Mouse (Mus musculus) urinary bladder, adult 2 months (tissue): ENCODE measurements around the gene Tmem259. TPM values are rescaled to one million over a fixed set of nuclear protein-coding genes. Genes with fewer than 3 reads are reported as not detected.

Source experiments
- DNase-seq: peaks from one replicate; pipeline ENCODE4 v3.0.0; 2022; ENCODE audit warnings: low spot score
- polyA plus RNA-seq: library from polyadenylated mRNA; depleted of rRNA; stranded (reverse); fragments of >200 nt; gene quantifications from 2 replicates; pipeline ENCODE4 v1.2.3, GENCODE M21; 2012

Gene Tmem259
- polyA plus RNA-seq, 1 experiment: 159 TPM

DNA sequence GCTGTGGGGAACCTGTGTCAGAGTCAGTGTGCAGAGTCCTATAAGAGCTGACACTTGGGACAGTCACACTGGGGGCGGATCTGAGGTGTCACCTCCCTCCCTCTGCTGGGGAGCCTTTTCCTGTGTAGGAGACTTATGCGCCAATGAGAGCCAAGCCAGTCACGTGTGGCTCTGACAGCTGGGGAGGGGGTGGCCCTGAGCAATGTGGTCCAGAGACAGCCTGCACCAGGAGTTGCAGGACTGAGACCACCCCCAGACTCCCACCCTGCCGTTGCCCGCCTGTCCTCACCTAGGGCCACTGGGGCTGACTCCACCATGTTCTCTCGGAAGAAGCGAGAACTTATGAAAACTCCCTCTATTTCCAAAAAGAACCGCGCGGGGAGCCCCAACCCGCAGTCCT, 32.4 kb upstream of the Tmem259 start, which contains the start of gene Arhgap45:
Gene Arhgap45, plus strand, starts transcription at position 143 of the 400 bp plus-strand sequence.
- no peak for DNase-seq

DNA sequence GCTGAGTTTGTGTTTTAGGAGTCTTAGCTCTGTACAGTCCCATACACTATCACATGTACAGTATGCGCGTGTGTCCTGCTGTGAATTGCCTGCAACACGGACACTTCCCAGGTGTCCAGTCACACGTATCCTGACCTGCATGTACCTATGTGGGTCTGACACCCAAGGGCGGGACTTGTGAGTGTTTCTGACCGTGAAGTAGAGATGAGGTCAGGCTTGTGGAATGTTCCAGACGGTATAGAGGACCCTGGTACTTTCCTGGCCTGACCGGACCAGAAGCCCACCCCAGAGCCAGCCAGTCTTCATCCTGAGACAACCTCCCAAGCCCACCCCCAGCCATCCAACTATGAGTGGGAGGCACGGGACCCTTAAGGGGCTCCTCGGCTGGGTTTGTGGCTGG, 31.5 kb upstream of the Tmem259 start:
- no peak for DNase-seq

DNA sequence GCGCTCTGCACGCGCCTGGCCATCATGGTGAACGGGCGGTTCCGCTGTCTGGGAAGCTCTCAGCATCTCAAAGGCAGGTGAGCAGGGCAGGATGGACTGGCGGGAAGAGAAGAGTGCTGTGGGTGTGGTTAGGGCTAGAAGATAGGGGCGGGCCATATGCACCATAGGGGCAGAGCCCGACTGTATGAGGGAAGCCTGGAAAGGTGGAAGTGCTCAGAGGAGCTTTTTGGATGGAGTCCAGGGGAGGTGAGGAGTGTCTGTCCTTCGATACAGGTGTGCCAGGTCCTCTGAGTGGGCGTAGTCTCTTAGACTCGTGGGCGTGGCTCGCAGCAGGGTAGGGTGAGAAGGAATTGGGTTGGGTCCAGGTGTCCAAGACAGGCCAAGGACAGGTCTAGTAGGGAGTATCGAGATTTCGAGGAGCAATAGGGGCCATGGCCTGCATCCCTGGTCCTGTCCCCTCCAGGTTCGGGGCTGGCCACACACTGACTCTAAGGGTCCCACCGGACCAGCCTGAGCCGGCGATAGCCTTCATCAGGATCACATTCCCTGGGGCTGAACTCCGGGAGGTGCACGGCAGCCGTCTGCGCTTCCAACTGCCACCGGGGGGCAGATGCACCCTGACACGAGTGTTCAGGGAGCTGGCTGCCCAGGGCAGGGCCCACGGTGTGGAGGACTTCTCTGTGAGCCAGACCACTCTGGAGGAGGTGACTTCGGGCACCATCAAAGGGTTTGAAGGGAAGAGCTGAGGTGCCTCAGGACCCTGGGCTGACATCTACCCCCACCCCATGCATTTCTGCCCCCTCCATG, 30.6 kb upstream of the Tmem259 start:
- no peak for DNase-seq

DNA sequence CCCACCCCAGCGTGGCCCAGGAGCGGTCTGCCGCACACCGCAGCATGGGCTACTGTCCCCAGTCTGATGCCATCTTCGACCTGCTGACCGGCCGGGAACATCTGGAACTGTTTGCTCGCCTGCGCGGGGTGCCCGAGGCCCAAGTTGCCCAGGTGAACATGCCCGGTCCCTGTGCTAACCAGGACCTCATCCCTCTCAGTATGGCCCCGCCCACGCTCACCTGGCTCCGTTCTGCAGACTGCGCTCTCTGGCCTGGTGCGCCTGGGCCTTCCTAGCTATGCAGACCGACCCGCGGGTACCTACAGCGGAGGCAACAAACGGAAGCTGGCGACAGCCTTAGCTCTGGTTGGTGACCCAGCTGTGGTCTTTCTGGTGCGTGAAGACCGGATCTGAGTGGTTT, 29.5 kb upstream of the Tmem259 start:
- DNase-seq: no peak

DNA sequence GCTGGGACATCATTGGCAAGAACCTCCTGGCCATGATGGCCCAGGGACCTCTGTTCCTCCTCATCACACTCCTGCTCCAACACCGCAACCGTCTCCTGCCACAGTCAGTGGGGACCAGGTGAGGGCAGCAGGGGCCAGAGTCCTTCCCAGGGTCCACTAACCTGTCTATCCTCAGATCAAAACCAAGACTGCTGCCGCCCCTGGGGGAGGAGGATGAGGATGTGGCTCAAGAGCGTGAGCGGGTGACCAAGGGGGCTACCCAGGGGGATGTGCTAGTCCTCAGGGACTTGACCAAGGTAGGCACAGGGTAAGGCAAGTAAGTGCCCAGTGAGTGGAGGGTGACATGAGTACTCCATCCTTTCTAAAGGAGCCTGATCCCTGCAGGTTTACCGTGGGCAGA, 27.6 kb upstream of the Tmem259 start:
- no peak for DNase-seq

DNA sequence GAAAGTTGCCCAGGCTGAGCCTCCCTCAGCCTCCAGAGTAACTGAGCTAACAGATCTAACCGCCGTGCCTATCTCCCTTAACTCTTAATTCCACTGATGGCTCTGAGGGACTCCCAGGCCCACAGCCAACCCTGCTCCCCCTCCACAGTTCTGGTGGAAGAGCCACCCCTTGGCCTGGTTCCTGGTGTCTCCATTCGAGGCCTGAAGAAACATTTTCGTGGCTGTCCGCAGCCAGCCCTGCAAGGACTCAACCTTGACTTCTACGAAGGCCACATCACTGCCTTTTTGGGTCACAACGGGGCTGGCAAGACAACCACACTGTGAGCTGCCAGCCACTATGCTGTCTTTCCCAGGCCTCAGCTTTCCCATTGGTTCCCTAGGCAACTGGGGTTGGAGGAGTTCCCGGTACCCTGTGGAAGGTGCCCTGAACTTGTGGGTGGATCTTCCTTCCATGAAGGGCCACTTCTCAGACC, 20.1 kb upstream of the Tmem259 start:
- no peak for DNase-seq

DNA sequence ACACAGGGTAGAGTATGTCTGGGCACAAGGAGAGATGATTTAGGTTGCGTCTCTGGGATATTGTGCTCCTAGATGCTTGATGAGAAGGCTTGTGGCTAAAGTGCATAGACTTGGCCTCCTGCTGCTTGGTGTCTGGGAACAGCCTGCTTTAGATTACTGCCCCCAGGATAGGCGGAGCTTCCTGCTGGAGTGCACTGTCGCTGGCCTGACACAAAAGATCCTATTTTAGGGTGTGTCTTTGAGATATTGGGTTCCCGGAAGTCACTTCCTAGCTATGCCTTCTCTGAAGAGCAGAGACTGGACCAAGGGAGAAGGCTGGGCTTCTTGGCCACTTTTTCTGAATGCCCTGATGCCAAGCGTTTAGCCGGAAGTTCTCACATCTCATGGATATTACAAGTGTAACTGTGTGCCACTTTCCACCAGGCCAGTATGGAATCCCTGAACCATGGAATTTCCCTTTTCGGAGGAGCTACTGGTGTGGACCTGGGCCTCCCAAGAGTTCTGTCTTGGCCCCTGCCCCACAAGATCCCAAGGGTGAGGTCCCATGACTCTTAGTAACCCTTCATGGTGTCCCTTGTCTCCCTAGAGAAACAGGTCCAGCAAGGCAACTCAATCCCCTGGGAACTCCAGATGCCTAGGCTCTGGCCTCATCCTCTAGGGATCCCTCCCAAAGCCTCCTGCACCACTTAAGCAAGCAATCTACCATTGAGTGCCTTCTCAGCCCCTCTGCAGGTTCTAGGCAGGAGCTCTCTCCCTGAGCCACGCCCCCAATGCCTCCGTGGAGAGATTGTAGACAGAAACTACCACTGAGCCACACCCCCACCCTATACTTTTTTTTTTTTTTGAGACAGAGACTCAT, 19.5 kb upstream of the Tmem259 start:
- no peak for DNase-seq

DNA sequence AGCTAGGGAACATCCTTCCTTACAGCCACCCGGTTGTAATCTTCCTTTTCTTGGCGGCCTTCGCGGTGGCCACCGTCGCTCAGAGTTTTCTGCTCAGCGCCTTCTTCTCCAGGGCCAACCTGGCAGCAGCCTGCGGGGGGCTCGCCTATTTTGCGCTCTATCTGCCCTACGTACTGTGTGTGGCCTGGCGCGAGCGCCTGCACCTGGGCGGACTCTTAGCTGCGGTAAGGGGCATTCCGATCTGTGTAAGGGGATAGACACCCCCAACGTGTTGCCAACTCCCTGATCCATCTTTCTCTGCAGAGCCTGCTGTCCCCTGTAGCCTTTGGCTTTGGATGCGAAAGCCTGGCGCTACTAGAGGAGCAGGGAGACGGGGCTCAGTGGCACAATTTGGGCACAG, 18.7 kb upstream of the Tmem259 start:
- no peak for DNase-seq

DNA sequence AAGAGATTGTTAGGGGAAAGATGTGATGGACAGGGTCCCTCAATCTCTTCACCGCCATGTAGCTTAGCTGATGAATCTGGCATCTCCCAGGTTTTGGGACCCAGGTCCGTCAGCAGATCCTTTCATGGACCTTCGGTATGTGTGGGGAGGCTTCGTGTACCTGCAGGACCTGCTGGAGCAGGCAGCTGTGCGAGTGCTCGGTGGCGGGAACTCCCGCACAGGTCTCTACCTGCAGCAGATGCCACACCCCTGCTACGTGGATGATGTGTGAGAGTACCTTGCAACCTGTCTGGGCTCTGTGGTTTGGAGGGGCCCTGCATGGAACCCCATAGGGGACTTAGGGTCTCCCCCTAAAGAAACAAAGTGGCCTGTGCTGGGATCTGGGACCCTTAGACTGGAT, 17.8 kb upstream of the Tmem259 start:
- DNase-seq: no peak

DNA sequence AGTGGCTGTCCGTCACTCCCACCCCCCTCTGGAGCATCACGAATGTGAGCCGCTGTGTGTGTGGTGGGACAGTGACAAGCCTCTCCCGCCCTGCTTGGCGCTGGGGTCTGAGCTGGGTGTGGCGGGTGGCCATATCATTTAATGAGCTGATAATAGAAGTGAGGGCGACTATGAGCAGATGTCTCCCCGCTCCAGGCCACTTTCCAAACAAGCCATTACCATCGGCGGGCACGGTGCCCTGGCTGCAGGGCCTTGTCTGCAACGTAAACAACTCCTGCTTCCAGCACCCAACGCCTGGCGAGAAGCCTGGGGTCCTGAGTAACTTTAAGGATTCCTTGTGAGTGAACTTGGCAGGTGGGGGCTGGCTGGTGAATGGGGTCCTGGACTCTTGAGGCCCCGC, 13.7 kb upstream of the Tmem259 start:
- DNase-seq: no peak

DNA sequence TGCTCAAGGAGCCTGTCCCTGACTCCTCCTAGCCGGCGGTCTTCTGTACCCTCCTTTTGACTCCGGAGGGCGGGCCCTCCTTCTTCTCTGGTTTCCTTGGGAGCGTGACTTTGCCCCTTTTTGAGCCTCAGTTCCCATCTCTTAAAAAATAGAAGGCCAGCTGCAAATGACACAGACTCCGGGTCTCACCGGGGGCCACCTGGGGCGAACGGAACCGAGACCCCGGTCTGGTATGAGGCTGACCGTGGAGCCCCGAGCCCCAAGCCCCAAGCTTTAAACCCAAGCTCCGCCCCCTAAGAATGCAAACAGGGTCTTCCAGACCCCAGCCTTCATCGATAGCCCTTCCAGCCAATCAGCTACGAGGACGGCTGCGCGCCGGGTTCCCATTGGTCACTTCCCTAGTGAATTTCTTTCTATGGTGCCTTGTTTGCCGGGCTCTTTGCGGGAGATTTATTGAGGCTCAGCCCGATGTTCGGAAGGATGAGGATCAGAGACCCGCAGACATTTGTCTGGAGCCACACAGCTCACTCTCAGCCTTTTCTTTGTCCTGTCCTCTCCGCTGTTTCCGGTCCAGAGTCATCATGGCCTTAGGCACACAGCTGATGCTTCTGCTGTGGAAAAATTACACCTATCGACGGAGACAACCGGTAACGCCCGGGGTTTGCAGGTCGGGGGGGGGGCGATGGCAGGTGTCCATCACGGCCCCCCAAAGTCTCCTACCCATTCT, 13.1 kb upstream of the Tmem259 start:
- DNase-seq: no peak

DNA sequence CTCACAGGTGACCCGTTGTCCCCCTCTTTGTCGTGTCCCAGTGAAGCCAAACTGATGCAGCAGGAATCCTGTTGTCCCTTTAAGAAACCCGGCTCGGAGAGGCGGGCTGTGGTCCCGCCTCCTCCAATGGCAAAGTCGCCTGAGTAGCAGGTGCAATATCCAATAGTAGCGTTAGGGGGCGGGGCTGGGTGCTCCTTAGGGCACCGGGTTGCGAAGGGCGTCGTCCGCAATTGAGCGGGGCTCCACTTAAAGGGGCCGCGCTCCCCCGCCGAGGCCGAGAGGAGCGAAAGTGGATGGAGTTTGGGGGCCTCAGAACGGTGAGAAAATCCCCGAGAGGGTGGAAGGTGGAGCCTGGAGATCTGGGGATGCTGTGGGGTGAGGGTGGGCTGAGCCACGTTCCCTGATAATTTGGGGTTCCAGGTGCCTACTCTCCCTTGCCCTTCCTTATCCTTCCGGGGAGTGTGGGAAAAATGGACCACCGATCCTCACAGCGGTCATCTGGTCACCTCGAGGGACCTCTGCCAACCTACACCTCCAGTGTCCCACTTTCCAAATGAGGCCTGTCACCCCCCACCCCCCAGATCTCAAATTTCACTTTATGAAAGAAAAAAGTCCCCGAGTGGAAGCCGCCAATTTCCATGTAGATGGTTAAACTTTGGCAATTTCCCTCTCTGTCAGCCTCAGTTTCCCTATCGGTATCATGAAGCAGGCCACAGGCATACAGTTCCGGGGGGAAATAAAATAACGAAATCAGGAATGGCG, 12.3 kb upstream of the Tmem259 start, which contains the start of gene Abca7:
Gene Abca7, plus strand, starts transcription at position 223 of the 762 bp plus-strand sequence.
- DNase-seq: peak; percentile 92

DNA sequence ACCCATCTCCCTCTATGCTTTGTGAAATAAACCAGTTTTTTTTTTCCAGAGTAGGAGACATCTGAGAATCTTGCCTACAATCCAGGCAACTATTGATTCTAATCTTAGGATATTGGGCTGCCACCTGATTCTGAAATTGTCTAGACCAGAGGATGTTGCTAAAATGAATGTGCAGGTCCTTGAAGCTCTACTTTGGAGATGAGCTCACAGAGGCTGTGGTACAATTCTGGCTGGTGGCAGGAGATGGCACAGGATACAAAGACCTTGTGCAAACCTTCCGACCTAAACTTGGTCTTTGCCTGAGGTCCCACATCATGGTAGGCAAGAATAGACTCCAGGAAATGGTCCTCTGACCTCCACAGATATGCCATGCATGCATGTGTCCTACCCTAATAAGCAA, 11.5 kb upstream of the Tmem259 start:
- no peak for DNase-seq

DNA sequence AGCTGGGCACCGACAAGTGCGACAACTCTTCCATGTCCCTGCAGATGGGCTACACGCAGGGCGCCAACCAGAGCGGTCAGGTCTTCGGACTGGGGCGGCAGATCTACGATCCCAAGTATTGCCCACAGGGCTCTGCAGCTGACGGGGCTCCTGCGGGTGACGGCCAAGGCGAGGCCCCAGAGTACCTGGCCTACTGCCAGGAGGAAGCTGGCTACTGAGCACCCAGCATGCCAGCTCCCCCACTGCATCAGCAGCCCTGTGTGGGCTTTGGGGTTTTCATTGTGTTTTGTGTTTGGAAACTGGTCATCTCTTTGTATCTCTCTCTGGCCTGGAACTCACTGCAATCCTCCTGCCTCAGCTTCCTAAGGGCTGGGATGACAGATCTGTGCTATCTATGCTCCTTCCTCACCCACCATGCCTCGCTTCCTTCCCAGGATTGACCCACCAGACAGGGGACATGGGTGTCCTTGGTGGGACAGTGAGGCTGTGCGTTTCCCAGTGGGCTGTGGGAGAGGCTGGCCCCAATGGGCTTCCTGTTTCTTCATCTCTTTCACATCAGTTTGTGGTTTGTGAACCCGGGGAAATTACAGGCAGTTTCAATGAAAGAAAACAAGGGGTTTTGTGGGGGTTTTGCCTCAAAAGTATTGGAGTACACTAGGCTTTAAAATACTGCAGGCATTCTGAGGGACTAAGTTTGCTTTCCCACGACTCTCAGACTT, 10.4 kb upstream of the Tmem259 start:
- DNase-seq: no peak

DNA sequence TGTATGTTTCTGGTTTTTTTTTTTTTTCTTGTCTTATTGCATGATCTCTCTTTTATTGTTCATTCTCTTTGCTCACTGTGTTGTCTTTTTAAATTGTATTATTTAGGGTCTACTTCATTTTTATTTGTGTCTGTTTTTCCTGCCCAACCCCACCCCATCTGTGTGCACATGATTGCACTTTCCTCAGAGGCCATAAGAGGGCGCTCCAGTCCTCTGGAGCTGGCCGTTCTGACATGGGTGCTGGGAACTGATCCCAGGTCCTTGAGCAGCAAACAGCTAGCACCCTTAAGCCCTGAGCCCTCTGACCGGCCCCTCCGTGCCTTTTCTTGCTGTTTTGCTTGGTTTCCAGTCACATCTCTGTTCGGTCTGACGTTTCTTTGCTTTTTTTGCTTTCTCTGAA, 7.4 kb upstream of the Tmem259 start:
- no peak for DNase-seq

DNA sequence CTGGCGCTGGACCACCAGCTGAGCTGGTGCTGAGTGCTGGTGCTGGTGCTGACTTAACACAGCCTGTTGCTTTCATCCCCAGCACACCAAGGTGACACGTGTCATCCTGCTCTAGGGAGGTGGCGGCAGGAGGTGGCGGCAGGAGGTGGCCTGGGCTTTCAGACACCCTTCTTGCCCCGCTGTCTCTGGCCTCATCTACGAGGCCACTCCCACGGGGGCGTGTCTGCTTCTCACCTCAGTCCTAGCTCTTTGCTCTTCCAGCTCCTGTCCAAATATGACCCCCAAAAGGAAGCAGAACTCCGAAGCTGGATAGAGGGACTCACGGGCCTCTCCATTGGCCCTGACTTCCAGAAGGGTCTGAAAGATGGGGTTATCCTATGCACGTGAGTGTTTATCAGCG, 7.0 kb upstream of the Tmem259 start:
- no peak for DNase-seq

DNA sequence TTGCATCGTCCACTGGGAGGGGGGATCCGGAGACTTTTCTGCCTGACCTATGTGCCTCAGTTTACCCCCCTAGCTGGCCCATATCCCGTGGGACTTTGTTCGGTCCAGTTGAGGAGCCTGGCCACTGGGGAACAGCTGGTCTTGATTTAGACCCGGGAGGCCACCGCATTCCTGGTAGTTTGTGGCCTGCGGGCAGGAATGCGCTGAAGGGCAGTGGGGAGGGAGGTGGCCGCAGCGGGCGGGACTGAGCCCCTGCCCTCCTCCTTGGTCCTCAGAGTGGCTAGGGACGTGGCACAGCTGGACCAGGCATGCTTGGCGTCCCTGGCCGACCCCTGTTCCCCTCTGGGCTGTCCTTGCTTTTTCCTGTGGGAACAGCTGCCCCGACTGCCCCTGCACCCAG, 5.7 kb upstream of the Tmem259 start:
- DNase-seq: no peak

DNA sequence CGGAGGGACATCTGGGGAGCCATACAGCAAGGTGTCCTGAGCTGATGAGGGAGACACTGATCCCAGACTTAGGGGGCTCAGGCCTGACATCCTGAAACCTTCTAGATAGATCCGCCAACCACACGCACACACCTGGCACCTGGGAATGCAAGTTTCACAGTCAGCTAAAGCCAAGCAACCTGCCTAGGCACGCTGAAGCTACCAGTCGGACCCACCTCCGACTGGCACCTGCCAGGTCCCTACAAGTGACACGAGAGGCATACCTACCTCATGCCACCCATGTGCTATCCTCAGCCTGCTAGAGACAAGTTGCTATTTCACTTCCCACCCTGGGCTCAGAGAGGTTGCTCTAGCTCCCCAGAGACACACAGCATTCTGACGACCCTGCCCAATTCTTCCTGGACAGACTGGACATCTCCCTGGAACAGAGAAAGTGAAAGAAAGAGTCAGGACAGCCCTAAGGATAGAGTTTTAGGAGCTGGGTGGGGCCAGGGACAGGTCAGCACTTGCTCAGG, 5.2 kb upstream of the Tmem259 start:
- DNase-seq: no peak

DNA sequence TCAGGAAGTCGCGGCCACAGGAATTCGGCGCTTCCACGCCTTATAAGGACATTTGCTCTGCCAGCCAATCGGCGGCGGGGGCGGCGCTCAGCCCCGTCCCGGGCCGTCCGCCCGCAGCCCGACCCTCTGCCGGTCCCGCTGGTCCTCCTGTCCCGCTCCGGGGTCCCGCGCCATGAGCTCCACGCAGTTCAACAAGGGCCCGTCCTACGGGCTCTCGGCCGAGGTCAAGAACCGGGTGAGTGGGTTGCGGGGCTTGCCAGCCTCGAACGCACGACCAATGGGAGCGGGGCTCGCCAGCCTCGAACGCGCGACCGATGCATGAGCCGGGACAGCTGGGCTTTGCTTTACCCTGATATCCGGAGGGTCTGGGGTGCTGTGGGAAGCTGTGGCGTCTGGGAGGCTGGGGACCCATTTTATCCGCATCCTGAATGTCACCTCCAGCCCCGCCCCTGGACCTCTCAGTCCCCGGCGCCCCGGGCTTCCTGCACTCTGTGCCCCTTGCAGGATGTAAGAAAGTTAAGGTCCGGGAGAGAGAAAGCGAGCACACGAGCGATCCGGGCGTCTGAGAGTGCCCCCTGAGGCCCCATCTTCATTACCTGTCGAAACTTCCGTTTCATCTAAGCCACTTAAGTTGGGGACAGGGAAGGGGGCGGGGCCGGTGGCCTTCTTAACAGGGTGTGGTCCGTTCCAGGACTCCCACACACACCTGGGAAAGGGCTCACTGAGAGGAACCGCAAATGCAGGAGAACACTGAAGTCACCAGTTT, 4.6 kb upstream of the Tmem259 start, which contains the start of gene Cnn2:
Gene Cnn2, plus strand, starts transcription at position 79 of the 766 bp plus-strand sequence.
- peak; percentile 65 for DNase-seq
